Mouse (Mus musculus) lung, adult 2 months (tissue): ENCODE measurements around the gene Sfrp5.

Source experiments
- CTCF ChIP-seq: fragments of 200-500 bp; IDR thresholded peaks from 2 replicates; pipeline ENCODE4 v1.5.1; 2011; ENCODE audit warnings: mild to moderate bottlenecking, low read length, control low read depth; ENCODE audit not compliant: insufficient read depth
- POLR2A ChIP-seq: fragments of 200-500 bp; IDR thresholded peaks from 2 replicates; pipeline ENCODE4 v1.6.1; 2011; ENCODE audit warnings: low read depth, mild to moderate bottlenecking, control low read depth, low read length, borderline replicate concordance; ENCODE audit errors: extremely low read depth

DNA sequence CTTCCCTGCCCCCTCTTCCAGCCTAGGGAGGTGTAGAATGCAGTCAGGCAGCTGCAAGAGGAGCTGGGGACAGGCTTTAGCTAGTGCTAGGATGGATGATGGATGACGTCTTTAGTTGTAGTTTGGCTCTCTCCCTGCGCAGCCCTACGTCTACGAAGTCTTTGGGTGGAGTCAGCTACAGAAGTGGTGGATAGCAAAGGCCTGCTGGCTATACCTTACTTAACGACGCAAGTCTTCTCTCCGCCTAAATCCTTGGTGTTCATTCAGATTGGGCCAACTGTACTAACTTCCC, 53.5 kb downstream of the Sfrp5 start:
- no peak for TF ChIP-seq POLR2A
- no peak for TF ChIP-seq CTCF
